Mouse (Mus musculus) ovary, postnatal 36 days (tissue): ENCODE measurements around the gene Dnali1.
A peak's percentile ranks its signal among the peaks of the same experiment; 100 is the strongest.

Experiments
- DNase-seq: peaks from one replicate; pipeline ENCODE4 v3.0.0; 2022; ENCODE audit warnings: low spot score, mixed read lengths

The Dnali1 gene

GRCm38 (mm10) chr4:125065517-125066307, at the start of gene Dnali1:
Gene Dnali1, minus strand, starts transcription at chr4:125065703.
- peak; percentile 67 for DNase-seq

GRCm38 (mm10) chr4:125115081-125115480, 49.6 kb upstream of the Dnali1 start:
- no peak for DNase-seq

- DNase-seq, result peak; percentile 82
Measured at GRCm38 (mm10) chr4:125114638-125115037, 49.1 kb upstream of the Dnali1 start.

GRCm38 (mm10) chr4:125105354-125105753, 39.9 kb upstream of the Dnali1 start:
- DNase-seq, result no peak

- DNase-seq, result no peak
Measured at GRCm38 (mm10) chr4:125101334-125101733, 35.8 kb upstream of the Dnali1 start.

GRCm38 (mm10) chr4:125099458-125099857, 34.0 kb upstream of the Dnali1 start:
- peak; percentile 74 for DNase-seq

GRCm38 (mm10) chr4:125097412-125097811, 31.9 kb upstream of the Dnali1 start:
- DNase-seq, result no peak

- no peak for DNase-seq
Measured at GRCm38 (mm10) chr4:125096066-125096465, 30.6 kb upstream of the Dnali1 start.

GRCm38 (mm10) chr4:125093031-125093430, 27.5 kb upstream of the Dnali1 start:
- no peak for DNase-seq

- no peak for DNase-seq
Measured at GRCm38 (mm10) chr4:125085346-125085841, 19.9 kb upstream of the Dnali1 start.

- DNase-seq, result peak; percentile 94
Measured at GRCm38 (mm10) chr4:125084403-125085345, 19.2 kb upstream of the Dnali1 start, which contains the start of gene Meaf6. Gene Meaf6, plus strand, starts transcription at chr4:125085134.

- DNase-seq, result no peak
Measured at GRCm38 (mm10) chr4:125078698-125079097, 13.2 kb upstream of the Dnali1 start.

GRCm38 (mm10) chr4:125077700-125078099, 12.2 kb upstream of the Dnali1 start:
- no peak for DNase-seq

- peak; percentile 92 for DNase-seq
Measured at GRCm38 (mm10) chr4:125066490-125067370, 1.2 kb upstream of the Dnali1 start, which contains the start of gene Snip1. Gene Snip1, plus strand, starts transcription at chr4:125066672.

GRCm38 (mm10) chr4:125063829-125064228, 1.7 kb downstream of the Dnali1 start:
- DNase-seq, result no peak

- DNase-seq, result peak; percentile 66
Measured at GRCm38 (mm10) chr4:125059025-125059424, 6.5 kb downstream of the Dnali1 start.

GRCm38 (mm10) chr4:125058033-125058432, 7.5 kb downstream of the Dnali1 start:
- DNase-seq, result no peak

GRCm38 (mm10) chr4:125057273-125057672, 8.2 kb downstream of the Dnali1 start:
- DNase-seq, result no peak

- no peak for DNase-seq
Measured at GRCm38 (mm10) chr4:125056476-125056875, 9.0 kb downstream of the Dnali1 start.

GRCm38 (mm10) chr4:125055385-125055784, 10.1 kb downstream of the Dnali1 start:
- DNase-seq, result no peak

- no peak for DNase-seq
Measured at GRCm38 (mm10) chr4:125044454-125044853, 21.0 kb downstream of the Dnali1 start.
